Mouse (Mus musculus): Measurements from ENCODE around the gene Rbpj.

GRCm38 (mm10) chr5:53455459-53455858 is 10.5 kb upstream of the Rbpj start:
- TF ChIP-seq CTCF (IDR thresholded peaks at IDR 0.05; ENCODE audit: extremely low read depth, insufficient read depth, low read length): no peak
- no peak for TF ChIP-seq POLR2A (IDR thresholded peaks at IDR 0.05; ENCODE audit: extremely low read depth, insufficient read depth, low read length)
